ENCODE assay signal across 8 mouse cellular contexts in the genomic region with DNA sequence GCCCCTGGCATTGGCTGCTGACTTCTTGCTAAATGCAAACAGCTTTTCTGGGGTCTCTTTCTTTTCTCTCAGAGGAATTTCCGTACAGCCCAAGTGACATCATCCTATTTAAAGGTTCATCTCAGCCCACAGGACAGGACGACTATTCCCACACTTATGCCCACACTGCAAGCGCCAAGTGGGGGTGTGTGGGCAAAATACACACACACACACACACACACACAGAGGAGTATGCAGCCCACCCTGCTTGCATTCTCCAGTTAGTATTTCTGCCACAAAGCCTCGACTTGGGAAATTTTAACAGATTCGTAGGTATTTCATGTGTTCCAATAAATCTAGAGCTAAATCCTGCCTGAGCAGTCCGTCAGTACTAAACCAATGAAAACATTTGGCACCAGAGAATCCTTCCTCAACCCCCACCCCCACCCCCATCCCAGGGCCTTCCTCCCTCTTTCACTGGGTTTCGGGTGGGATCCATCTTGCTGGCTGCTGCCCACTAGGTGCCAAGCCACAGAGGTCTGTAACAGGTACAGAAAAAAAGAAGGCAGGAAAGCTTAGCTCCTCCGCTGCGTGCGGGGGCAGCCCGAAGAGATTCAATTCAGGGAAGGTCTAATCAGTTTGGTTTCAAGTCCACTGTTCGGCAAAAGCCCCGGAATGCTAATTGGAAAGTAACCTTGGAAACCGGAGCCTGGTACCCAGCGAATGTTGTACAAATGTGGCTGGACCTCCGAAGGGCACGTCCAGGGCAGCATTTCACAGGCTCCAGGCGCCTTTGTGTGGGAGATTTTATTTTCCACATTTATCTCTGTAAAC. TPM values are rescaled to one million over a fixed set of nuclear protein-coding genes. Genes with fewer than 3 reads are reported as not detected.
DNase-seq lines count a peak whose midpoint lies in the region; ATAC-seq and TF ChIP-seq lines count a peak whose summit lies in the region.

No protein-coding gene starts in this region.

- no peak for ATAC-seq in embryonic facial prominence, embryonic 13.5 days (ENCODE audit: insufficient number of reproducible peaks, insufficient read depth, low FRiP score, low TSS enrichment, low read depth)
- ATAC-seq in midbrain, embryonic 15.5 days (replicated peaks): peak; percentile 83
- ATAC-seq in monocyte, adult 5-6 weeks (replicated peaks; ENCODE audit: insufficient number of reproducible peaks, low FRiP score, low TSS enrichment, poor library complexity, severe bottlenecking): no peak
- ATAC-seq in heart, embryonic 11.5 days (replicated peaks; ENCODE audit: insufficient number of reproducible peaks, low FRiP score, low TSS enrichment): no peak

- 37% methylated on average over 18 of the region's 18 CpGs for WGBS in cerebellum, adult 2 months
- 19% methylated on average over 18 of the region's 18 CpGs for WGBS in embryonic facial prominence, embryonic 13.5 days
- WGBS in midbrain, embryonic 15.5 days: 9% methylated on average over 18 of the region's 18 CpGs
- 64% methylated on average over 18 of the region's 18 CpGs for WGBS in heart, embryonic 11.5 days (ENCODE audit: insufficient replicate concordance)

- H3K4me3 ChIP-seq in cerebellum, adult 2 months (replicated peaks; ENCODE audit: insufficient read depth, low read depth, low read length): no peak overlapping the region
- H3K4me3 ChIP-seq in embryonic facial prominence, embryonic 13.5 days: peak overlapping the region; percentile 25; the same call in 1 of the 2 replicates
- H3K4me3 ChIP-seq in midbrain, embryonic 15.5 days: peak overlapping the region; percentile 11; the same call in 1 of the 2 replicates
- H3K4me3 ChIP-seq in heart, embryonic 11.5 days (ENCODE audit: low read depth, low read length): no peak overlapping the region

- TF ChIP-seq POLR2A in cerebellum, adult 2 months (IDR thresholded peaks at IDR 0.05; ENCODE audit: borderline replicate concordance, insufficient read depth, low read length): no peak

- H3K9me3 ChIP-seq in embryonic facial prominence, embryonic 13.5 days: no peaks in the 10 kb centered on the region
- no peaks in the 10 kb centered on the region for H3K9me3 ChIP-seq in midbrain, embryonic 15.5 days
- no peaks in the 10 kb centered on the region for H3K9me3 ChIP-seq in heart, embryonic 11.5 days (replicated peaks; ENCODE audit: control insufficient read depth, low read length)

- 0 out of 2 replicates have a peak overlapping the region, but pooled peaks have one; percentile 49 for H3K9ac ChIP-seq in embryonic facial prominence, embryonic 13.5 days
- H3K9ac ChIP-seq in midbrain, embryonic 15.5 days: peak overlapping the region; percentile 21; the same call in 1 of the 2 replicates
- H3K9ac ChIP-seq in heart, embryonic 11.5 days (ENCODE audit: low read depth, low read length): no peak overlapping the region

- intact Hi-C loops in heart, postnatal 25 days (cut with DNase I): no loop called here

- H3K4me1 ChIP-seq in cerebellum, adult 2 months (ENCODE audit: control insufficient read depth, insufficient read depth, low read length): no peaks in the 10 kb centered on the region
- peaks cover 15% of the 10 kb centered on the region for H3K4me1 ChIP-seq in embryonic facial prominence, embryonic 13.5 days
- peaks cover 23% of the 10 kb centered on the region for H3K4me1 ChIP-seq in midbrain, embryonic 15.5 days
- no peaks in the 10 kb centered on the region for H3K4me1 ChIP-seq in heart, embryonic 11.5 days (ENCODE audit: control insufficient read depth, insufficient read depth, low read length)

- H3K27ac ChIP-seq in cerebellum, adult 2 months (ENCODE audit: insufficient read depth, low read length): peak overlapping the region; percentile 56; the same call in 1 of the 2 replicates
- H3K27ac ChIP-seq in embryonic facial prominence, embryonic 13.5 days: no peak overlapping the region
- H3K27ac ChIP-seq in midbrain, embryonic 15.5 days: peak overlapping the region; percentile 86
- no peak overlapping the region for H3K27ac ChIP-seq in heart, embryonic 11.5 days (ENCODE audit: low read depth, low read length)

- peak overlapping the region; percentile 53 for H3K4me2 ChIP-seq in embryonic facial prominence, embryonic 13.5 days
- peak overlapping the region; percentile 44 for H3K4me2 ChIP-seq in midbrain, embryonic 15.5 days
- no peak overlapping the region for H3K4me2 ChIP-seq in heart, embryonic 11.5 days

- no peak for TF ChIP-seq CTCF in cerebellum, adult 2 months (IDR thresholded peaks at IDR 0.05; ENCODE audit: borderline replicate concordance, insufficient read depth, low read depth, low read length)

- peak in 1 of 2 experiments; percentile 32 for DNase-seq in cerebellum, adult 2 months
- DNase-seq in layer of hippocampus, adult 8-10 months (ENCODE audit: low spot score in 2 of 2): peak; percentile 52 to 57
- DNase-seq in heart, postnatal 25 days (ENCODE audit: low spot score): no peak
- DNase-seq in urinary bladder, postnatal 36 days (ENCODE audit: low spot score in 2 of 2): no peak

- H3K36me3 ChIP-seq in embryonic facial prominence, embryonic 13.5 days: no peaks in the 10 kb centered on the region
- no peaks in the 10 kb centered on the region for H3K36me3 ChIP-seq in midbrain, embryonic 15.5 days (replicated peaks)
- peaks cover 16% of the 10 kb centered on the region for H3K36me3 ChIP-seq in heart, embryonic 11.5 days (ENCODE audit: control insufficient read depth, insufficient read depth, low read length)

- no peaks in the 10 kb centered on the region for H3K27me3 ChIP-seq in cerebellum, adult 2 months (ENCODE audit: control insufficient read depth, insufficient read depth, low read length)
- H3K27me3 ChIP-seq in embryonic facial prominence, embryonic 13.5 days: no peaks in the 10 kb centered on the region
- H3K27me3 ChIP-seq in midbrain, embryonic 15.5 days (replicated peaks): no peaks in the 10 kb centered on the region
- no peaks in the 10 kb centered on the region for H3K27me3 ChIP-seq in heart, embryonic 11.5 days (ENCODE audit: control insufficient read depth, insufficient read depth, low read length)

RNA-seq across cellular contexts. Expression of gene Fam8a1, which starts 35.8 kb away (rescaled TPM):
- polyA plus RNA-seq in cerebellum, adult 2 months (2012; rRNA removed): 38.7 and 41.9 TPM in 2 replicates
- 12.0 and 12.6 TPM in 2 replicates for polyA plus RNA-seq in embryonic facial prominence, embryonic 13.5 days (2015; fragmentation: Nextera tagmentation; extraction: Ambion mirVana)
- 10 to 100 TPM; 66.6 to 85.9 (median 75.5) TPM for total RNA-seq in layer of hippocampus, adult 8-10 months (2022)
- polyA plus RNA-seq in midbrain, embryonic 15.5 days (2015; fragmentation: Nextera tagmentation; extraction: Ambion mirVana): 21.0 and 21.3 TPM in 2 replicates
- total RNA-seq in heart, postnatal 25 days (2021): 10 to 100 TPM; 31.0 to 37.0 TPM
- 17.8 to 20.7 TPM (median 20.6 TPM) in 3 replicates for total RNA-seq in monocyte, adult 5-6 weeks (2017)
- polyA plus RNA-seq in heart, embryonic 11.5 days (2014; fragmentation: Nextera tagmentation; extraction: Ambion mirVana): 8.1 and 9.3 TPM in 2 replicates

Comparison
In these comparisons a context has a peak if more than half of its experiments do, and no peak if none do; other contexts are left out.
1. DNase-seq: peak in layer of hippocampus, adult 8-10 months (2 of 2); none in heart, postnatal 25 days (single experiment) and urinary bladder, postnatal 36 days (0 of 2).
2. H3K27ac ChIP-seq: peak in cerebellum, adult 2 months (single experiment) and midbrain, embryonic 15.5 days (single experiment); none in embryonic facial prominence, embryonic 13.5 days (single experiment) and heart, embryonic 11.5 days (single experiment).
3. H3K4me3 ChIP-seq: peak in embryonic facial prominence, embryonic 13.5 days (single experiment) and midbrain, embryonic 15.5 days (single experiment); none in cerebellum, adult 2 months (single experiment) and heart, embryonic 11.5 days (single experiment).